ENCODE assay signal across 8 mouse cellular contexts in the genomic region with DNA sequence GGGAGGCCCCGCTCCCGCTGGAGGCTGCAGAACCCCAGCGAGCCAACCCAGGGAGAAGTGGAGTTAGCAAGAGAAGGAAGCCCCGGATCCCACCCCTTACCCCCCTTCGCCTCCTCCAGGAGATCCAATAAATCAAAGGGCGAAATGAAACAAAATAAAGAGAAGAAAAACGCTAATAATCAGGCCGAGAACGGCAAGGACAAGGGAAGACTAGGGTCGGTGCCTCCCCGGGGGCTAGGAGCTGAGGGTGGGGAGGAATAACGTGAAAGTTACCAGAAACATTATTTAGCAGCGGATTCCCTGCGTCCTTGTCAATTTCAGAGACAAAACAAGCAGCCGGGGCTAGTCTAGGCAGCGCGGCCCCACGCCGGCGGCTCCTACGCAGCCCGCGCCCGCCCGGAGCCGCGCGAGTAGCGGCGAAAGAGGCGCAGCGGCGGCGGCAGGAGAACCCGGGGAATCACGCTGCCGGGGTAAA. TPM values are rescaled to one million over a fixed set of nuclear protein-coding genes. Genes with fewer than 3 reads are reported as not detected.
DNase-seq lines count a peak whose midpoint lies in the region; ATAC-seq lines count a peak whose summit lies in the region.

No protein-coding gene starts in this region.

- intact Hi-C loops in left cerebral cortex, postnatal 36 days (cut with DNase I) = loop anchor here (2.0 to 10.0 kb wide), 4 partner anchors 209 to 1439 kb away; no protein-coding TSS in a partner anchor
- intact Hi-C loops in left cerebral cortex, postnatal 14 days (cut with DNase I) = loop anchor here (2.0 kb wide), 1 partner anchor 551 kb away; no protein-coding TSS in a partner anchor

- peak overlapping the region; percentile 98 for H3K27ac ChIP-seq in heart, embryonic 11.5 days (ENCODE audit: low read depth, low read length)
- H3K27ac ChIP-seq in limb, embryonic 12.5 days = peak overlapping the region; percentile 86
- peak overlapping the region; percentile 88 for H3K27ac ChIP-seq in midbrain, embryonic 15.5 days

- H3K9me3 ChIP-seq in heart, embryonic 11.5 days (replicated peaks; ENCODE audit: control insufficient read depth, low read length) = no peaks in the 10 kb centered on the region
- no peaks in the 10 kb centered on the region for H3K9me3 ChIP-seq in limb, embryonic 12.5 days
- no peaks in the 10 kb centered on the region for H3K9me3 ChIP-seq in midbrain, embryonic 15.5 days

- DNase-seq in left cerebral cortex, postnatal 36 days (ENCODE audit: low spot score in 2 of 2) = peak; percentile 50
- DNase-seq in left cerebral cortex, postnatal 14 days (ENCODE audit: low spot score in 2 of 2) = no peak
- peak; percentile 39 for DNase-seq in adrenal gland, postnatal 25 days
- DNase-seq in layer of hippocampus, postnatal 25 days (ENCODE audit: extremely low spot score in 1 of 2, low spot score in 1 of 2) = no peak
- DNase-seq in left cerebral cortex, adult 18-20 months (ENCODE audit: low spot score in 2 of 2) = no peak

- H3K4me2 ChIP-seq in heart, embryonic 11.5 days = peak overlapping the region; percentile 91
- H3K4me2 ChIP-seq in limb, embryonic 12.5 days = peak overlapping the region; percentile 82
- H3K4me2 ChIP-seq in midbrain, embryonic 15.5 days = peak overlapping the region; percentile 82

- ATAC-seq in heart, embryonic 11.5 days (replicated peaks; ENCODE audit: insufficient number of reproducible peaks, low FRiP score, low TSS enrichment) = no peak
- ATAC-seq in limb, embryonic 12.5 days (ENCODE audit: insufficient number of reproducible peaks, insufficient read depth, low FRiP score, low TSS enrichment, low read depth) = no peak
- no peak for ATAC-seq in midbrain, embryonic 15.5 days (replicated peaks)

- H3K4me3 ChIP-seq in heart, embryonic 11.5 days (ENCODE audit: low read depth, low read length) = peak overlapping the region; percentile 63
- peak overlapping the region; percentile 50 for H3K4me3 ChIP-seq in limb, embryonic 12.5 days (replicated peaks)
- H3K4me3 ChIP-seq in midbrain, embryonic 15.5 days = peak overlapping the region; percentile 51

- H3K27me3 ChIP-seq in heart, embryonic 11.5 days (ENCODE audit: control insufficient read depth, insufficient read depth, low read length) = no peaks in the 10 kb centered on the region
- H3K27me3 ChIP-seq in limb, embryonic 12.5 days = peaks cover 77% of the 10 kb centered on the region
- H3K27me3 ChIP-seq in midbrain, embryonic 15.5 days (replicated peaks) = peaks cover 12% of the 10 kb centered on the region

- no peaks in the 10 kb centered on the region for H3K36me3 ChIP-seq in heart, embryonic 11.5 days (ENCODE audit: control insufficient read depth, insufficient read depth, low read length)
- H3K36me3 ChIP-seq in limb, embryonic 12.5 days = no peaks in the 10 kb centered on the region
- H3K36me3 ChIP-seq in midbrain, embryonic 15.5 days (replicated peaks) = no peaks in the 10 kb centered on the region

- H3K4me1 ChIP-seq in heart, embryonic 11.5 days (ENCODE audit: control insufficient read depth, insufficient read depth, low read length) = peaks cover 12% of the 10 kb centered on the region
- H3K4me1 ChIP-seq in limb, embryonic 12.5 days (replicated peaks) = peaks cover 37% of the 10 kb centered on the region
- H3K4me1 ChIP-seq in midbrain, embryonic 15.5 days = peaks cover 43% of the 10 kb centered on the region

- under 1% methylated on average over 37 of the region's 37 CpGs for WGBS in heart, embryonic 11.5 days (ENCODE audit: insufficient replicate concordance)
- WGBS in limb, embryonic 12.5 days = under 1% methylated on average over 36 of the region's 37 CpGs
- WGBS in midbrain, embryonic 15.5 days = under 1% methylated on average over 37 of the region's 37 CpGs

- peak overlapping the region; percentile 99 for H3K9ac ChIP-seq in heart, embryonic 11.5 days (ENCODE audit: low read depth, low read length)
- H3K9ac ChIP-seq in limb, embryonic 12.5 days (replicated peaks) = peak overlapping the region; percentile 74
- H3K9ac ChIP-seq in midbrain, embryonic 15.5 days = peak overlapping the region; percentile 64

RNA-seq across cellular contexts. Expression of a gene that starts 1.8 kb away (rescaled TPM):
- total RNA-seq in left cerebral cortex, postnatal 36 days (2021) = 100 to 1,000 TPM; 100 to 123 TPM
- total RNA-seq in left cerebral cortex, postnatal 14 days (2021) = 10 to 100 TPM; 80.8 to 89.3 TPM
- total RNA-seq in adrenal gland, postnatal 25 days (2021) = 258 and 277 TPM in 2 replicates
- 50.5 and 59.8 TPM in 2 replicates for polyA plus RNA-seq in heart, embryonic 11.5 days (2014; fragmentation: Nextera tagmentation; extraction: Ambion mirVana)
- polyA plus RNA-seq in limb, embryonic 12.5 days (2016; fragmentation: Nextera tagmentation; extraction: Ambion mirVana) = 20.5 and 24.4 TPM in 2 replicates
- polyA plus RNA-seq in midbrain, embryonic 15.5 days (2015; fragmentation: Nextera tagmentation; extraction: Ambion mirVana) = 74.1 and 86.9 TPM in 2 replicates
- total RNA-seq in layer of hippocampus, postnatal 25 days (2021) = 10 to 100 TPM; 36.0 to 46.4 TPM
- total RNA-seq in left cerebral cortex, adult 18-20 months (2021) = 100 to 1,000 TPM; 109 to 117 TPM

Comparison
In these comparisons a context has a peak if more than half of its experiments do, and no peak if none do; other contexts are left out.
1. DNase-seq: peak in left cerebral cortex, postnatal 36 days (2 of 2) and adrenal gland, postnatal 25 days (single experiment); none in left cerebral cortex, postnatal 14 days (0 of 2), layer of hippocampus, postnatal 25 days (0 of 2) and left cerebral cortex, adult 18-20 months (0 of 2).
2. Peak in every context shown above with its lines, with median percentiles within 50 percentile points of each other: H3K27ac ChIP-seq, H3K4me2 ChIP-seq, H3K4me3 ChIP-seq and H3K9ac ChIP-seq.